Mouse (Mus musculus) layer of hippocampus, postnatal 10 days (tissue): Measurements from ENCODE around the gene Hnrnpdl. TPM values are rescaled to one million over a fixed set of nuclear protein-coding genes. Genes with fewer than 3 reads are reported as not detected.

ENCODE experiments used
- DNase-seq, 2 experiments: peaks; one replicate each; pipeline ENCODE4 v3.0.0; 2021; ENCODE audit warnings: low spot score in 2 of 2
- total RNA-seq, 2 experiments: library from RNA; stranded (reverse); gene quantifications; 2 replicates each; pipeline ENCODE4 v1.2.3; 2021

Hnrnpdl gene
- total RNA-seq, 2 experiments from 2014 or later, result 200 to 236 TPM

DNA sequence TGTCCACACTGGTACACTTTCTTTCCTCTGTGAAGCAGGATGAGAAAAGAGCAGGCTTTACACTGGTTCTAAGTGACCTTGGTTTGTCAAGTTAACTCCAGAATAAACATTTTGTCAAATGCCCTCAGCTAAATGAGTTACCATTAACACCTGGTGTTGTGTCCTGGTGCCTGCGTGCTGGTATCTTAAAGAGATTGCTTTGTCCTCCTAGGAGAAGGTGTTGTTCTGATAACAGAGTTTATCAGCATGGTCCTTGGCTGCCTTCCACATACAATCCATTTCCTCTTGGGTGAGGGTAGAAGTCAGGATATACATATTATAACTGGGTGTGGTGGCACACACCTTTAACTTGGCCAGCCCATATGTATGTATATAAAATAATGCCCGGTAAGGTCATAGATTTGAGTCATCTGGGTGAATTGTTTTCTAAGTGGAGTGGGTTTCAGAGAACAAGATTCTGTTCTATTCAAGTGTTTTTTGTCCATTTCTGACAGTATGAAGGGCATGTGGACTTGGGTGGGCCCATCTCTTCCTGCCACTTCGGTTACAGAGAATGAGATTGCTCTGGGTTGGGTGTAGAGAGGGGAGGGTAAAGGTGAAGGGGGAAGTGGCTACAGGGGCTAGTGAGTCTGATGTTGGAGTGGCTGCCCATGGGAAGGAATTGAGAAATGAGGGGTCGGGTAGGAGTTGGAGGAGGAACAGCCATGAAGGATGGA lies 33.0 kb downstream of the Hnrnpdl start:
- no peak for DNase-seq

DNA sequence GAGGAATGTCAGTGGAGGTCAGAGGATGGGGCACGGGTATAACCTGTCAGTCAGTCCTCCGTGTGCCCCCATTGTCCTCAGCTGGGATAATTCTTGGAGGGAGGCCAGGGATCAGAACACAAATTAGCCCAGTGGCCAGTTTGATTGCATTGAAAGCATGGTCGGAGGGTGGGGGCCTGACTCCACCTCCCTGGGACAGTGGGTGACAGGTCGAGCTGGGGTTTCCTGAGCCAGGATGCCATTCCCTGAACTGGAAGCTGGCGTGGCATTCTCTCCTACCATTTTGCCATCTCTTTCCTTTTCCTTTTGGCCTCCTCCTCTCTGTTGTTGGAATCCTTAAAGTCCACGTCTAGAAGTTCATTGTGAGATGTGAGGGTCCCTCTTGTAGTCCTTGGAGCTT lies 33.6 kb downstream of the Hnrnpdl start:
- DNase-seq, result no peak

DNA sequence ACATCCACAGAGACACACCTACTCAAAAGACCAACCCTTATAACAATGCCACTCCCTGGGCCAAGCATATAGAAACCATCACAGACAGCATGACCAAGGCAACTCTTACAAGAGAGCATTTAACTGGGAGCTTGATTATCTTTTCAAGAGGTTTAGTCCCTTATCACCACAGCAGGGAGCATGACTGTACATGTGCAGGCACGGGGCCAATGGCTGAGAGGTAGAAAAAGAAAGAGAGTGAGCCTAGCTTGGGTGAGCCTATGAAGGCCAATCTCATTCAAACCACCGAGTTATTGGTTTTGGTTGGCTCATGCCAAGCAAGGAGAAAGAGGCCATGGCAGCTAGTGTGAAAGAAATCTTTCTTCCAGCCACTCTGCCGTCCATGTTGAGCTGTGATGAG lies 34.0 kb downstream of the Hnrnpdl start:
- no peak for DNase-seq

DNA sequence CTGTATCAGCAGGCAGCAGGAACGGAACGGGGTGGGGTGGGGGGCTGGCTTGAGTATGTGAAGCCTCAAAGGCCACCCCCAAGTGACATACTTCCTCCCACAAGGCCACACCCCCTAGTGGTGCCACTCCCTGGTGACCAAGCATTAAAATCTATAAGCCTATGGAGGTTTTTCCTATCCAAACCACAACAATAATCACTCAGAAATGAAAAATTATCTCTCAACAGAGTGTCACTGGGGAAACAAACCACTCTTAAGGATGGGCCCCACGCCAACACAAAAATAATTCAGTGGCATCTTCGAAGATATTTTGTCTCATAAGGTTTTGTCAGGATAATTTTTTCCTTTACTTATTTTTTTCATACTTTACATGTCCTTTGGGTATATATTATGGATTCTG lies 35.6 kb downstream of the Hnrnpdl start:
- DNase-seq, result no peak

DNA sequence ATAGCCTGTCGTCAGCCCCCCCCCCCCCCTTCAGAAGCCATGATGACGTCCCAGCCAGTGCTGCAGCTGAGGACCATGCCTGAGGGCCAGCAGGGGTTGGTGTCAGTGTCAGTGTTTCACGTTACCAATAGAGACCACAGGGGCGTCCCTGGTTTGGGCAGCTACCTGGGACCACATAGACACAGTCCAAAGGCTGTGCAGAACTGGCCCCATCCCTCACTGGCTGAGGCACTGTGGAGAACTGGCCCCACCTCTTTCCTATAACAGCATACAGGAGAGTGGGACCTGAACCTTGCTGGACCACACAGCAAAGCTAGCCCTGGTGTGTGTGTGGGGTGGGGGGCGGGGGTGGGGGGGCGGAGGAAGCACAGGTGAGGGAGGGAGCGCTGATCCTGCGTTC lies 39.0 kb downstream of the Hnrnpdl start:
- no peak for DNase-seq

DNA sequence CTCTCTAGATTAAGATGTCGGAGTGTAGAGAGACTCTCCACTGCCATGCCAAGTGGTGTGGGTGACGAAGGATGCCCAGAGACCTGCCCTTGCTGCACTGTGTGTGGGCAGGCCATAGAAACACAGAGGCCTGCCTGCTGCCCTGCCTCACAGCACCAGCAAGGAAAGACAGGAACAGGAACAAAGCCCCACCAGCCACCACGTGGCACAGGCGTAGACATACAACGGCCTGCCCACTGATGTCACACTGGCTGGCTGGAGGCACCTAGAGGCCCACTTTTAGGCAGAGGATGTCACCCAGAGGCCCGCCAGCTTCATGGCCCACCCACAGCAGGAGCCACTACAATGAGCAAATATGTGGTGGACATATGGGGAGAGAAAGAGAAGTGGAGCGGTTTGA lies 39.4 kb downstream of the Hnrnpdl start:
- DNase-seq, result no peak

DNA sequence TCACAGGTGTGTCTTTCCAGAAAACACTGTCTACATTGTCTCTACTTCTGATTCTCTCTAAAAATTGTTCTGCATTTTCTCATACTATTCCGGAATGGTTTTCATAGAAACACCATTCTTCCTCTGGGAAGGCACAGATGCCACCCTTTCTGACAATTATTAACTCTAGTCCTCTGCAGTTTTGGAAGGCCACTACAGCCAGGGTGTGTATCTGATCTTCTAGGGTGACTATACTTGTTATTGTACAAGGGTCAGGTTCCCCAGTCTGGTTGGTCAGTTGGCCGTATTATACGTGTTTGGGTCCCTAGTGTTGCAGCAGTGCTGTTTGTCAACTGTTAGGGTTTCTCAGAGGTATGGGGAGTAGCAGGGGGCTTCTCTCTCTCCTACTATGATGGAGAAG lies 44.8 kb downstream of the Hnrnpdl start:
- DNase-seq, result no peak

DNA sequence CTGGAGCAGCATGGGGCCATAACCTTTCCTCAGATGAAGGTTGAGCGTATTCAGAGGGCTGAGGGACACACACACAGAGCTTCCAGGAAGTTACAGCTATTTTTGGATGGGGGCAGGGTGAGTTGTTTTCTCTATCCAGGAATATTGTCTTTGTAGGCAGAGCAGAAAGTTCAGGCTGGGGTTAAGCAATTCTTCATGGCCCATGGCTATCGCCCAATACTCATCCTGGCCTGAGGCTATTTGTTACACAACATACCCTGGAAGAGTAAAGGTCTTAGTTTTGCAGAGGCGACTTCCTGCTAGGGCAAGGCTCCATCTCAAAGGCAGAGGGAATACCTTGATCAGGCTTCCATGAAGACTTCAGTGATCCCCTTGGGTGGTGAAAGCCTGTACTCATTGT lies 45.3 kb downstream of the Hnrnpdl start:
- DNase-seq, result no peak

Other genes starting within 250 kb of the Hnrnpdl start
- gene Vamp9, start 133.4 kb downstream of the Hnrnpdl start, total RNA-seq, result under 1 TPM; 0.54 to 0.78 TPM
- 100 to 1,000 TPM; 279 to 297 TPM for gene Hnrnpd, start 60.7 kb downstream of the Hnrnpdl start, total RNA-seq
- gene 4930524J08Rik, start 60.6 kb downstream of the Hnrnpdl start, total RNA-seq, result 1 to 10 TPM; 2.0 to 2.3 TPM
- 10 to 100 TPM; 54.4 to 58.7 TPM for gene Enoph1, start 321 bp upstream of the Hnrnpdl start, total RNA-seq
- gene Tmem150c, start 120.1 kb upstream of the Hnrnpdl start, total RNA-seq, result 10 to 100 TPM; 69.3 to 71.6 TPM